Mouse (Mus musculus): Measurements from ENCODE around the gene Rad51d.

Rad51d gene

DNA sequence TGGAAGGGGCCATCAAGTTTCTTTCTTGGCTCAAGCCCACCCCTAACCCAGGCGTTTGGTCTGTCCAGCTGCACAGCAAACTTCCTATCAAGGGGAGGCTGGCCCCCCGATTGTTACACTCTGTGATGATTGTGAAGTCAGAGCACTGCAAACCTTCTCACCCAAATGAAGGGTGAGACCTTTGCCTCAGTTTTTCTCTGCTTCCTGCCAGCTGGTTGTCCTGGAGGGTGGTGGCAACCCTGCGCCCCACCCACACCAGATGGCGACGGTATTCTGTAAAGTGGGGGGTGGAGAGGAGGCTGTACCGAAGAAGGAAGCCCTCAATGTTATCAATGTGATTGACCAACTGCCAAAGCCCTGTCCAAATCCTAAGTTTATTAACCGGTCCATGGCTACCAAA lies 1.5 kb upstream of the Rad51d start, which contains the start of gene Fndc8:
Fndc8 (plus strand) TSS at position 189 of the 400 bp plus-strand sequence.
- no peak for DNase-seq (ENCODE audit: extremely low read depth, low read depth)

DNA sequence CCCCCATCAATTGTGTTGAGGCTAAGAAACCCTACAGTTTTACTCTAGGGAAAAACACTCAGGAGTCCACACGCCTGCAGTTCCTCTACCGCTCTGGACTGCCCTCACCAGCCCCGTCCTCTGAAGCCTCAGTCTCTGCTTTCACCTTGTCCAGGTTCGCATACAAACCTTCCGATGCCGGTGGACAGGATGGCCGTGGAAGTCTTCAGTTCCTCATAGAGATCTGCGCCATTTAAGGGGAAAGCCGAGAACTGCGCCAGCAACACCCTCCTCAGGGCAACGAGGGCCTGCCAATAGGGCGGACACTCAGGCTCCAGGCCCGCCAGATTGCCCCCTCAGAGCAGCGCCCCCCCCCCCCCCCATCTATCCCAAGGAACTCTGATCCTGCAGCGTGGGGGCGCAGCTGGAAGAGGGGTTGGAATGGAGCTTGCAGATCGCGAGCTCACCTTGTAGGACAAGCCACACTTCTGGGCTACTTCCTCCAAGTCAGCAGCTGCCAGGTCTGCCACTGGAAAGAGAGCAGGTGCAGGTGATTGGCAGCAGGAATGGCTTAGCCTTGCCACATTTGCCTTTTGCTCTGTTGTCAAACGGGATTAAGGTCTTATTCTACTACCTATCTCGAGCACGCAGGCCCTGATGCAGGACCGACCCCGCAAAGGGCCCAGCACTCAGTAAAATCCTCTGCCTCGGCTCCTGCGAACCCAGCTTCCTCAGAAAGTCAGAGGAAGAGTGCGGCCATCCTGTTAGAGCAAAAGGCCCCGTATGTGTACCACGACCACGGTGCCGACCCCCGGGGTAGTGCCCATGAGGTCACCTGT lies 681 bp downstream of the Rad51d start:
- peak; percentile 47 for DNase-seq (ENCODE audit: extremely low read depth, low read depth)

DNA sequence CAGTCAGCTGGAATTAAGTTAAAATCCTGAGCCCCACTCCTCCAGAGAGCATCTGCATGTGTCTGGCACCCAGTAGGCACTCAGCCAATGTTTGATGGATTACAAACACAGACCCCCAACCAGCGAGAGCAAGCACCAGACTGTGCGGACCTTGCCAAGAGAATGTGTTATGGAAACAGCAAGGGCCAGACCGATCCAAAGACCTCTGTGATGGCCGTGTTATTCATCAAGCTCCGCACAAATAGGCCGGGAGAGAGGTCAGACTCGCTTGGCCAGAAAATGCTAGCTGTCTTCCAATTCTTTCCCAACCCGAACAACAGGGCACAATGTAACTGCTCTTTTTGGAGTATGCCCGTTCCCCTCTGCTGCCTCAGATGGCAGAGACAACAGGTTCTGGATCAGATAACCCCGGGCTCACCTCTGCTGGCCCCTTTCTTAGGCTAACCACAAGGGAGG lies 1.9 kb downstream of the Rad51d start:
- DNase-seq (ENCODE audit: extremely low read depth, low read depth), result no peak

DNA sequence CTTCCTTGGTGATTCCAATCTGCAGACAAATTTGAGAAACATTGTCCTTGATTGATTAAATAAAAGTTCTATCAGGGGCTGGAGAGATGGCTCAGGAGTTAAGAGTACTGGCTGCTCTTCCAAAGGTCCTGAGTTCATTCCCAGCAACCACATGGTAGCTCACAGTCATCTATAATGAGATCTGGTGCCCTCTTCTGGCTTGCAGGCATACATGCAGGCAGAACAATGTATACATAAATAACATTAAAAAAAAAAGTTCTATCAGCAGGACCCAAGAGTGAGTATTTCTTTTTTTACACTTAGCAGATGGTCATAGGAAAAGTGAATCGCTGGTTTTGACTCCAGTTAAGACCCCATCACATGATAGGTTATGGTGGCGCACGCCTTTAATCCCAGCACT lies 3.9 kb downstream of the Rad51d start:
- DNase-seq (ENCODE audit: extremely low read depth, low read depth), result no peak

DNA sequence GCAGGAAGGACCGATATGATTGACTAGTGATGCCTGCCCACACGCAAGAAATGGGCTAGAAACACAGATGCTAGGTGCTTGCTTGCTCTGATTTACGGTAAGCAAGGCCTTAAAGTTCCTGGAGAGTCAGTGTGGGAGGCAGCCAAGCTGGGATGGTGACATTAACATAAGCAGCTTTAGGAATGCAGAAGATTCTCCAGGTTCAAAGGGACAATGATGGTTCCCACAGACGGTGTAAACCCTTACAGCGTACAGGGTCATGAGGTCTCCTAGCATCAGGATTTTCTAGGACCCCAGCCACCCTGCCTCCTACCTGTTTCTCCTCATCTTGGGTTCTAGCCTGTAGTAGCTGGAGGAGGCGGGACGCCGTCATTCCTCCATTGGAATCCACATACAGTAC lies 7.2 kb downstream of the Rad51d start:
- DNase-seq (ENCODE audit: extremely low read depth, low read depth), result no peak

DNA sequence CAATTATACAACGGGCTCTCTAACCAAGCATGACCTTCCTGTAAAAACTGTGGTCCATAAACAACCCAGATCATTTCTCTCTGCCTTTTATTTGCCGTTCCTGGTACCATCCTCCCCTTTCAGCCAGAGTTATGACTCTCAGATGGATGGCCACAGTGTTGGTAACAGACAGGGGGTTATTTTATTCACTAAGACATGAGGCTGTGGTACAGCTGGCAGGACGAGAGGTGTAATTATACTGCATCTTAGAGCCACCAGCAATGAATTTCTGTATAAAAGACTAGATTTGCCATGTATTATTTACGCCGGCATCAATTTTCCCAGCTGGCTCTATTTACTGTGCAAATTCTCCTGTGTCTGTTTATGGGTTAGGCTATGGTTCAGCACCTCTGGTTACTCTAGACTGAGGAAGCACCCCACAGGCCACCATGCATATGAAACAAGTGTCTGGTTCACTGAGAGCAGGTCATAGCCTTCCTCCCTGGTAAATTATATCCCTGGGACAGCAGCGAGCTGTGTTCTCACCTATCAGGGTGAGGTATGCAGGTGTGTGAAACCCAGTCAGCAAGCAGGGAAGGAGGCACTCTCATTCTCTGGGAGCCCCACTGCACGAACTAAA lies 12.6 kb downstream of the Rad51d start:
- DNase-seq (ENCODE audit: extremely low read depth, low read depth), result no peak

DNA sequence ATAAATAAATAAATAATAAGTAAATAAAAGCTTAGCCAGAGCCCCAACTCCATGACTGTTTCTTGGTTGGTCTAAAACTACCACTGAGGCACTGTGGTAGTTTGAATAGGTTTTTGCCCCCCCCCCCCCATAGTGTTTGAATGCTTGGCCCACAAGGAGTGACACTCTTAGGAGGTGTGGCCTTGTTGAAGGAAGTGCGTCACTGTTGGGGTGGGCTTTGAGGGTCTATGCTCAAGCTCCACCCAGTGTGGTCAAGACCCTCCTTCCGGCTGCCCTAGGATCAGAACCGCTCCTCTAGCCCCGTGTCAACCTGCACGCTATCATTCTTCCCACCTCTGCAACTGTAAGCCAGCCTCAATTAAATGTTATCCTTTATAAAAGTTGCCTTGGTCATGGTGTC lies 14.8 kb downstream of the Rad51d start:
- no peak for DNase-seq (ENCODE audit: extremely low read depth, low read depth)

DNA sequence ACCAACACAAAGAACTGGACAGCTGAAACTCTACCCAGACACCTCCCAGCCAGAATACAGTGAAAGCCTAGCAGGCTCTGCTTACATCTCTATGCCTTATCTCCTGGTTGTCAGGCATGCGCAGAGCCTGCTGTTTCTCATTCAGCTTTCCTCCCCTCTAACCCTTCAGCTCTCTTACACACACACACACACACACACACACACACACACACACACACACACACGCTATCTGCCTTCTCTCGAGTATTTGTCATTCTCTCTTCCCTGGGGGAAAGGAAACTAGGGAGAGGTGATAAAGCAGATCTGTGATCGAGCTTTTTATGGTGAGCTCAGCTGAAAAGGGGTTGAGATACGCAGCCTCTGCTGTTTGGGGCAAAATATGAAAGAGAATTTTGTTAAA lies 15.5 kb downstream of the Rad51d start:
- DNase-seq (ENCODE audit: extremely low read depth, low read depth), result peak; percentile 73

DNA sequence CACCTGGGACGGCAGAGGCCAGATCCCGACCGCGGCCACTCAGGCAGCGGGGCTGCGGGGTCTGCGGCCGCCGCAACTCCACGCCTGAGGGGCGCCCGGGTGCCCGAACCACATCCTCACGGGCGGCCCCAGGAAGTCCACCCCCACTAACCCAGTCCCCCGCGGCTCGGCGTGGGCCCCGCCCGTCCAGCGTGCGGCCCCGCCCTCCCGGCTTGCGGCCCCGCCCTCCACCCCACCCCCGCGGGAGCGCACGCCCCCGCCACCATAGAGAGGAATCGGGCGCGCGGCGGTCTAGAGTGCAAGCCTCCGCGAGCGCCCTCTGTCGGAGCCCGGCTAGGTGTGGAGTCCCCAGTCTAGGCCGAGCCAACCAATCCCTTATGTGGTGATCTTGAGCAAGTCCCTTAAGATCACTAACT lies 19.4 kb downstream of the Rad51d start, which contains the start of gene Rffl:
Rffl (minus strand) TSS at position 180 of the 416 bp plus-strand sequence.
- peak; percentile 71 for DNase-seq (ENCODE audit: extremely low read depth, low read depth)

DNA sequence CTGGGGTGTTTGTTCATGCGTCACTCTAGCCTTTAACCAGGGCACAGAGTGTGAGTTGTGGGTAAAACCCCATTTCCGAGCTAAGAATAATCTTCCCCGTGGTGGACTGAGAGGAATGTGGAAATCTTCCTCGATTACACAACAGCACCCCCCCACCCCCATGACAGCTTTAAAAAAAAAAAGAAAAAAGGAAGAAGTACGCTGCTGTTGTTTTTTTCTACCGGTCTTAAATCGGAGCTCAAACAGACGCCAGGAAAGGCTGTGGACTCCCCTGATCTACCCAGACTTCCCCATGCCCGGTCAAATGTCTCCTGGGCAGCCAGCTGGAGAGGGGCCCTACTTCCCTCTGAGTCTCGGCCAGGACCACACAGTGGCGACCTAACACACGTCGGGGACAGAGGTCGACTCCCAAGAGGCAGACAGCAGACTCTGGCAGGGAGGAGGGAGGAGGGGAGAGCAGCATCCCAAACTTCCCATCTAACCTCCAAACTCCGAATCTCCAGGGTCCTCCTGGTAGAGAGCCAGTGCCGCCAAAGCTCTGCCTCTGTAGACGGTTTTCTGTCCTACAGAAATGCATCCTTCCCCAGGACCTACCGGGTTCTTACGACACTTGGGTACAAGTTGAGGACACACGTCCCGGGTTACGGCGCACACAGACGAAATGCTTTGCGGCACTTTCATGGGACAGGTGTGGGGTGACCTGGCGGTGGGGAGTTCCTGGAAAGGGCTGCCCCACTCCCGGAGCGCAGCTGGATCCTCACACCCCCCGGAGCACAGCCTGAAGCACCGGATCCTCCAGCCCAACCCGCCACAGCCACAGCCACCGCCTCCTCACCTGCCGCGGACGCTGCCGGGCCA lies 20.0 kb downstream of the Rad51d start:
- DNase-seq (ENCODE audit: extremely low read depth, low read depth), result peak; percentile 57

DNA sequence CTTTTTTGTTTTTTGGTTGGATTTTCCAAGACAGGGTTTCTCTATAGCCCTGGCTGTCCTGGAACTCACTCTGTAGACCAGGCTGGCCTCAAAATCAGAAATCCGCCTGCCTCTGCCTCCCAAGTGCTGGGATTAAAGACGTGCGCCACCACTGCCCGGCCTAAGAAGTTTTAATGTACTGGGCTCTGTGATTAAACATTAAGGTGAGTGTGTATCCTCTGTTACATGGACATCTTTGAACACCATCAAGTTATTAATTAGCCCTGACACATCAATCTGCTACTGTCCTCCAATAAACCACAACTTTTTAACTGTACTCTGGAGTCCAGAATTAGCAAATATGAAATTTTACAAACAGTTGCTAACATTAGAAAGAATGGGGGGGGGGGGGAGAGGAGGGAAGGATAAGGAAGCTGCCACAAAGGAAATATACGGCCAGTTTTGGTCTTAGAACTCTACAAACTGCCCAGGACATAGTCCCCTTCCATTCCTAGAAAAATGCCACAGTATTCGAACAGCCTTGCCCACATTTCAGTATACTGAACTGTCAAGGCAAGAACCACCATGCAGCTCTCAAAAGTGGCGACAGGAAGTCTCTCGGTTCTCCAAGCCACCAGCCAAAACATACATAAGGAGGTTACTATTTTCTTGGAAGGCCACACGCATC lies 20.8 kb downstream of the Rad51d start:
- DNase-seq (ENCODE audit: extremely low read depth, low read depth), result no peak

DNA sequence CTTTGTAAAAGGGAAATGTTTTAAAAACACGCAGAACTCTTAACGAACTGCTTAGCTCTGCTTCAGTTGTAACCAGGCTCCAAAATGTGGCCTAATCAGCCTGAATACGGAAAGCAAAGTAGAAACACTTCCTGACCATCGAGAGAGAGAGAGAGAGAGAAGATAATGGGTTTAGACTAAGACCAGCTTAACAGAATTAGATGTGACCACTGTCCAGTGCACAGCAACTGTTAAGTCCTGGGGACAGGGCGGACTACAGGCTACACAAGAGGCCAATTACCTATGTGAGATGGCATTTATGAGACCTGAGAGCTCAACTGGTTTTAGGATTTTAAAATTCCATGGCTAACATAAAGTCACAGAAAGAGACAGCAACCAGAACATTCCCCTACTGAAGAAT lies 22.5 kb downstream of the Rad51d start:
- no peak for DNase-seq (ENCODE audit: extremely low read depth, low read depth)

DNA sequence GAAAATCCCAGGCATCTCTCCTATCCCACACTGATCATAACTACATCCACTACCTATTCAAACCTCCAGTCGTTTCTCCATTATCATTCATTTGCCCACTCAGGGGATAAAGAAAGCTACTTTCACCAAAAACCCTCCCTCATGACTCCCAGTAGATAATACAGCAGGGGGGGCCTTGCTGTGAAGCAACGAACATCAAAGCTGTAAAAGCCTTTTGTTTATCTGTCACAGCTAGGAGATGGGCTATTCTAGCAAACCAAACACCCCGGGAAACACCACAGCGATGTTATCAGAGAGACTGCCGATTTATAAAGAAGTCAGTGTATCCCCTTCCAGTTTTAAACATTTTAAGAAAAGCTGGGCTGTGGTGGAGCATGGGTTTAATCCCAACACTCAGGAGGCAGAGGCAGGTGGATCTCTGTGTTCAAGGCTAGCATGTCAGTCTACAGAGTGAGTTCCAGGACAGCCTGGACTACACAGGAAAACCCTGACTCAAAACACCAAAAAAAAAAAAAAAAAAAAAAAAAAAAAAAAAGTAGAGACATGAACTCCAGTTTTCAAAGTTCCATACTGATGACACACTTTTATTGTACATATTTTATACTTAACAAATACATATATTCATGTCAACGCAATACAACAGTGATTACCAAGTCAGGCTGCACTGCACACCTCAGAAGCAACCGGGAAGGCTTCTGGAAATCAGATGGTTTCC lies 23.4 kb downstream of the Rad51d start:
- DNase-seq (ENCODE audit: extremely low read depth, low read depth), result no peak

DNA sequence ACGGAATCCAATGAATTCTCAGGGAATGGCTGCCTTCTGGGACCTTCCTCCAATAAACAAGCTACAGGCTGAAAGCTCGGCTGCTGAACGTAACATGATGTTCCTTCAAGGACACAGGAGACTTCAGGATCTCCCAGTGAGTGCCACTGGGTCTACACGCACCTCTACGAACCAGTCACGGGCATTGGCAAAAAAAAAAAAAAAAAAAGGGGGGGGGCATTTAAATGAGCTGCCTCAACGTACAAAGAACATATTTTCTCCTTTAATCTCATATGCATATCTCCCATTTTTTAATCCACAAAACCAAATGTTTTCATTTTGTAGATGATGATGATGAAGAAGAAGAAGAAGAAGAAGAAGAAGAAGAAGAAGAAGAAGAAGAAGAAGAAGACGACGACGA lies 24.5 kb downstream of the Rad51d start:
- no peak for DNase-seq (ENCODE audit: extremely low read depth, low read depth)

DNA sequence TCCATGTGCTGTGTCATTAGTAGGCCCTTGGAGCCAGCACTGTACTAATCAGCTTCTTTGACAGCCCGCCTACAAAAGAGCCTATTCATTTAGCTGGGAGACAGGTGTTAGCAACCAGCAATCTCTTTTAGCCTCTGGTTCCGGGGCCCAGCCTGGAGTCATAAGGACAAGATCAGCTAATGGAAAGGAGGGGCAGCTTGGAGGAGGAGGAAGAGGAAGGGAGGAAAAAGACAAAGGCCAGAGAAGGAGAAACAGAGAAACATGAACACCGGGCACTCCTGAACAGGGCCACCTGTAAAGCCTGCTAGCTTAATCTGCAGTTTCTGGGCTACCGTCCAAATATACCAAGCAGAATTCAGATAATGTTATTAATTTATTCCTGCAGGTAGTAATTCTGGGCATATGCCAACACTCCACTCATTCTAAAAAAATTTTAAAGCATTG lies 26.9 kb downstream of the Rad51d start:
- no peak for DNase-seq (ENCODE audit: extremely low read depth, low read depth)

DNA sequence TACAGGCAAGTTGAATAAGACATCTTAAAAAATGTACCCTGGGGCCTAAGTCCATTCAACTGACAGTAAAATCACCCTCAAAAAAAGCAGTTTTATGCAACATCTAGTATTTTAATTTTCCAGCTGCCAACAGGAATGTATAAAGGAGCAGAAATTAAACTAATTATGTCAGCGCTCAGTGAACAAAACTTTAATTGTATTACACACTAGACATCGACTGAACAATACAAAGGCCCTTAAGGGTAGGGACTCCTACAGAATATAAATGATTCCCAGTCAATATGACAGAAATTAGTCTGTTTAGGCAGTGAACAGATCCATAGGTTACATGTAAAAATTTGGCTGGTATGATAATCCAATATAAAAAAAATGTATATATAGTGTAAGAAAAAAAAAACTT lies 27.4 kb downstream of the Rad51d start:
- no peak for DNase-seq (ENCODE audit: extremely low read depth, low read depth)

DNA sequence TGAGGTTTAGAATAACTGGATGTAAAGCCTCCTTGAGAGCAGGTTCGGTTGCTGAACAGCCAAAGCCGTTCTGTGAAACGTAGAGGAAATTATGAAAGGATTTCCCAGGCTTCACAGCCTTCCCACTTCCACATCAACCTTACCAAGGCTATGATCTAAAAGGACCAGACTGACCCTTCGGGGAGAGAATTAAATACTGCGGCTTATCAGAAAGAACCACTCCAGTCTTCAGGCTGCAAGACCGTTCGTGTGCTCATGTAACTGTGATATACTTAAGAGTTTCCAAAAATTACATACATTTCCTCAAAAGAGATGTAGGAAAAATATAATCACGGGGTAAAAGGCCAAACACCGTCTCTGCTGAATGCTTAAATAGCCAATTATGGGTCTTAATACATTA lies 27.8 kb downstream of the Rad51d start:
- DNase-seq (ENCODE audit: extremely low read depth, low read depth), result no peak

DNA sequence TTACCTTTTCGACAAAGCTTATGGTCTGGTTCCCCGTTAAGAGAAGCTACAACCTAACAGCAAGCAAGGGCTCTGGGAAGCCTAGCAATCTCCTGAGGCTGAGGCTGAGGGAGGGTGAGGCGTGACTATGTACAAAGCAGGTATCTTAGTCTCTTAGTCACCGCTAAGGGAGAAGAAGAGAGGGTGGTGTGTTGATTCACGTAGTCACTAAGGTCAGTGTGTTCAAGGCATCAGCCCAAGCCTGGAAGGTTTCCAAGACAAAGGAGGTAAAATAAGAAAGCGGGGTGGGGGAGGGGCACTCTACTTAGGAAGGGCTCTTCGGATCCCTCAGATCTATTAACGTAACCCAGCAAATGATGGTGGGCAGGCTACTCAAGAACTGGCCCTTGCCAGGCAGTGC lies 28.9 kb downstream of the Rad51d start:
- no peak for DNase-seq (ENCODE audit: extremely low read depth, low read depth)

DNA sequence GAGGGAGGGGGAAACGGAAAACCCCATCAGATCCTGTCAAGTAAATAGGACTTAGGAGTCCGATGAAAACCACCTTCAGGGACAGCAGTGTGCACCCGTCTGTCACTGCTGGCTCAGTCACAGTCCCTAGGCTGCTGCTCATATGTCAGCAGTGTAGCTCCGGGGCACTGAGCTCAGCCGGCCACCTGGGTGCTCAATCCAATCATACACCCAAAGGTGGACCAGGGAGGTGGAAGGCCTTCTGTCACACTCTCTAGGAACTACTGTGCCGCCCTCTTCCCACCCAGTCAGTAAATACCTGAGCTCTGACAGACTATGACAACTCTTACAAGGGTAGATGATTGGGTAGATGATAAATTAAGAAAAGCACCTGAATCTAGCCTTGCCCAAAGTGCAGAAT lies 29.7 kb downstream of the Rad51d start:
- no peak for DNase-seq (ENCODE audit: extremely low read depth, low read depth)

DNA sequence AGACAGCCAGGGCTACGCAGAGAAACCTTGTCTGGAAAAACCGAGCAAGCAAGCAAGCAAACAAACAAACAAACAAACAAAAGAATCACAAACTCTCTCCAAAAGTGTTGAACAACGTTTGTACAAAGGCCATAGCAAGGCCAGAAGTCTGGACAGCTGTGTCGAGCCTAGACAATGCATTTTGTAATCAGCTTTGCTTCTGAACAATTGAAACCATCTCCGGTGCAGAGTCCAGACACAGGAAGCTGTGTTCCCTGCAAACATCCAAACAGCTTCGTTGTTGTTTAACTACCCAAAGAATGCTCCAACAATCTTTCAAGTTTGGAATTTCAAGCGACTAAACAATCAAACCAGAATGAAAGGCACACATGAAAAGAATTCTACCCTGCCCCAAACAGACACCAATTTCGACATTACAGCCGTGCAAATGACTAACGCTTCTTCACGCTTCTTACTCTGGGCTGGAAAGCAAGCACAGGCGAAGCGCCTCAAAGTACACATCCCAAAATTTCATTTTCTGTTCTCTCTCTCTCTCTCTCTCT lies 33.0 kb downstream of the Rad51d start:
- no peak for DNase-seq (ENCODE audit: extremely low read depth, low read depth)
